Mouse (Mus musculus): ENCODE measurements around the gene Mmaa. TPM values are rescaled to one million over a fixed set of nuclear protein-coding genes. Genes with fewer than 3 reads are reported as not detected.

The Mmaa gene
- polyA plus RNA-seq, 1 experiment from 2014 or later = 12.5 TPM

GRCm38 (mm10) chr8:79281376-79281890 is 13.3 kb downstream of the Mmaa start:
- Histone ChIP-seq H3K4me3 (ENCODE audit: low read depth, low read length) (no peak overlapping the region), H3K9ac (ENCODE audit: low read depth, low read length) (no peak overlapping the region), H3K27ac (ENCODE audit: low read depth, low read length) (no peak overlapping the region), H3K27me3 (ENCODE audit: control insufficient read depth, insufficient read depth, low read length) (no peaks in the 10 kb centered on the region), H3K36me3 (ENCODE audit: control insufficient read depth, insufficient read depth, low read length) (no peaks in the 10 kb centered on the region), H3K4me1 (replicated peaks; ENCODE audit: control insufficient read depth, insufficient read depth, low read length) (no peaks in the 10 kb centered on the region), H3K4me2 (replicated peaks; ENCODE audit: low read depth, low read length) (no peak overlapping the region), H3K9me3 (ENCODE audit: control insufficient read depth, low read length) (no peaks in the 10 kb centered on the region)
- no peak for DNase-seq (ENCODE audit: low spot score)
- WGBS = 92% methylated on average over 6 of the region's 6 CpGs
- ATAC-seq (ENCODE audit: low FRiP score) = no peak

DNA sequence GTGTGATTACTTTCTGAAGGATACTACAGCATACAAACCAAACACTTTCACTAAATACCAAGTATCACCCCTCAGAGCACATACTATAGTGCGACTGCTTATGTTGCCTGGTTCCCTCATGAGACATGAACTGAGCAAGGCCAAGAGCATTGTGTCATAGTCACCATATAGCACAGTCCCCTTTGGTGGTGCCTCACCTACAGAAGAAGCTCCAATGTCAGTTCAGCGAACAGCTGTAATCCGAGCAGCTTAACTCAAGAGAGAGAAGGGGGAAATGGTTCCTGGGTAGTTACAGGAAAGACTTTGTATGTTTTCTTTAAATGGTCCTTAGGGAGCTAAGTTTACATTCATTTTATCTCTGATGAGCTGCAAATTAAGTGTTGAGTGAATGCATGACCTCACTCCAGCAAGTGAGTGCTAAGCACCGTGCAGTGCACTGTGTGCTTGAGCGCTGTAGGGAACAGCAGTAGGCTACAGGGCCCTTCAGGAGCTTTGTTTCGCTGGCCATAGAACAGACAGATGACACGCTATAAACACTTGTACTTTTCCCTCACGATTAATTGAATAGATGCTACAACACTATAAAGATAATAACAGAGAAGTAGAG is 17.4 kb downstream of the Mmaa start:
- Histone ChIP-seq H3K27ac (ENCODE audit: low read depth, low read length) (no peak overlapping the region), H3K9ac (ENCODE audit: low read depth, low read length) (no peak overlapping the region), H3K36me3 (ENCODE audit: control insufficient read depth, insufficient read depth, low read length) (no peaks in the 10 kb centered on the region), H3K9me3 (ENCODE audit: control insufficient read depth, low read length) (no peaks in the 10 kb centered on the region), H3K27me3 (ENCODE audit: control insufficient read depth, insufficient read depth, low read length) (no peaks in the 10 kb centered on the region), H3K4me1 (replicated peaks; ENCODE audit: control insufficient read depth, insufficient read depth, low read length) (no peaks in the 10 kb centered on the region), H3K4me3 (ENCODE audit: low read depth, low read length) (no peak overlapping the region), H3K4me2 (replicated peaks; ENCODE audit: low read depth, low read length) (no peak overlapping the region)
- 81% methylated on average over 8 of the region's 8 CpGs for WGBS
- ATAC-seq (ENCODE audit: low FRiP score) (no peak), DNase-seq (ENCODE audit: low spot score) (no peak)

GRCm38 (mm10) chr8:79274940-79275339 is 19.8 kb downstream of the Mmaa start:
- no peak overlapping the region for H3K27ac ChIP-seq (ENCODE audit: low read depth, low read length)
- no peak overlapping the region for H3K4me3 ChIP-seq (ENCODE audit: low read depth, low read length)
- H3K9ac ChIP-seq (ENCODE audit: low read depth, low read length) = no peak overlapping the region
- H3K36me3 ChIP-seq (ENCODE audit: control insufficient read depth, insufficient read depth, low read length) = no peaks in the 10 kb centered on the region
- no peaks in the 10 kb centered on the region for H3K27me3 ChIP-seq (ENCODE audit: control insufficient read depth, insufficient read depth, low read length)
- no peaks in the 10 kb centered on the region for H3K9me3 ChIP-seq (ENCODE audit: control insufficient read depth, low read length)
- no peak overlapping the region for H3K4me2 ChIP-seq (replicated peaks; ENCODE audit: low read depth, low read length)
- no peaks in the 10 kb centered on the region for H3K4me1 ChIP-seq (replicated peaks; ENCODE audit: control insufficient read depth, insufficient read depth, low read length)
- DNase-seq (ENCODE audit: low spot score) (no peak), ATAC-seq (ENCODE audit: low FRiP score) (no peak)
- 97% methylated on average over 10 of the region's 10 CpGs for WGBS

DNA sequence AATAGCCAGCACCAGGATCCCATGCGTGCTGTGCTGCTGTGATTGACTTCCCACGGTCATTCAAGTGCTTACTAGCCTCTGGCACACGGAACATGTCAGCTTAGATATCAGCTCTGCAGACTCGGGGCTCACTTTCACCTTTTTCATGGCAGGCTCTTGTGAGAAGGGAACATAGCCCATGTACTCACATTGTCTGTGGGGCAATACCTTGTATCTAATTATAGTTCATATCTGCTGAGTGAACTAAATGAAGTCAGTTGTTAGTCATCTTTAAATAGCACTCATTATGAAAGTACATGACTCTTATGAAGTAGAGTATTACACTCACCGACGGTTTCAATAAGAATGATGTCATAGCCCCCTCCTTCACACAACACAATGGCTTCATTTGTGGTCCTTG is 21.0 kb downstream of the Mmaa start:
- Histone ChIP-seq H3K9me3 (ENCODE audit: control insufficient read depth, low read length) (no peaks in the 10 kb centered on the region), H3K36me3 (ENCODE audit: control insufficient read depth, insufficient read depth, low read length) (no peaks in the 10 kb centered on the region), H3K4me2 (replicated peaks; ENCODE audit: low read depth, low read length) (no peak overlapping the region), H3K4me1 (replicated peaks; ENCODE audit: control insufficient read depth, insufficient read depth, low read length) (no peaks in the 10 kb centered on the region), H3K27me3 (ENCODE audit: control insufficient read depth, insufficient read depth, low read length) (no peaks in the 10 kb centered on the region), H3K9ac (ENCODE audit: low read depth, low read length) (no peak overlapping the region), H3K4me3 (ENCODE audit: low read depth, low read length) (no peak overlapping the region), H3K27ac (ENCODE audit: low read depth, low read length) (no peak overlapping the region)
- 95% methylated on average over 6 of the region's 6 CpGs for WGBS
- ATAC-seq (ENCODE audit: low FRiP score) (no peak), DNase-seq (ENCODE audit: low spot score) (no peak)

DNA sequence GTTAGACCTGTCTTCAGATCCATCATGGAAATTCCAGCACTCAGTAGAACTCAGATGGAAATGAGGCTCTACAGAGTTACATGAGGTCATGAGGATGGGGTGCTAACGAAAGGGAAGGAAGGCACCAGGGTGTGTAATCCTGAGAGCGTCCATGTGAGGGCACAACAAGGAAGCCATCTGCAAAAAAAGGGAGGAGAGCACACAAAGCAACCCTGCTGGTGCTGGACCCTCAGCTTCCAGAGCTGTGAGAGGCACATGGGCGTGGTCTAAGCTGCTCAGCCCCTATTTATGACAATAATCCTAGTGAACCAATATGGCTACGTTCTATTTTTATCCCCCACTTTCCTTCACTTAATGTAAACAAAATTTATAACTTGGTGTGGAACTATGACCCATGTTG is 22.1 kb downstream of the Mmaa start:
- Histone ChIP-seq H3K27me3 (ENCODE audit: control insufficient read depth, insufficient read depth, low read length) (no peaks in the 10 kb centered on the region), H3K4me3 (ENCODE audit: low read depth, low read length) (no peak overlapping the region), H3K4me2 (replicated peaks; ENCODE audit: low read depth, low read length) (no peak overlapping the region), H3K4me1 (replicated peaks; ENCODE audit: control insufficient read depth, insufficient read depth, low read length) (no peaks in the 10 kb centered on the region), H3K36me3 (ENCODE audit: control insufficient read depth, insufficient read depth, low read length) (no peaks in the 10 kb centered on the region), H3K9me3 (ENCODE audit: control insufficient read depth, low read length) (no peaks in the 10 kb centered on the region), H3K9ac (ENCODE audit: low read depth, low read length) (no peak overlapping the region), H3K27ac (ENCODE audit: low read depth, low read length) (no peak overlapping the region)
- ATAC-seq (ENCODE audit: low FRiP score) (no peak), DNase-seq (ENCODE audit: low spot score) (no peak)
- WGBS = 78% methylated on average over 4 of the region's 4 CpGs

- ATAC-seq (ENCODE audit: low FRiP score) = no peak
- 89% methylated on average over 7 of the region's 7 CpGs for WGBS
- Histone ChIP-seq H3K4me2 (replicated peaks; ENCODE audit: low read depth, low read length) (no peak overlapping the region), H3K4me1 (replicated peaks; ENCODE audit: control insufficient read depth, insufficient read depth, low read length) (no peaks in the 10 kb centered on the region), H3K9ac (ENCODE audit: low read depth, low read length) (no peak overlapping the region), H3K4me3 (ENCODE audit: low read depth, low read length) (no peak overlapping the region), H3K27me3 (ENCODE audit: control insufficient read depth, insufficient read depth, low read length) (no peaks in the 10 kb centered on the region), H3K36me3 (ENCODE audit: control insufficient read depth, insufficient read depth, low read length) (no peaks in the 10 kb centered on the region), H3K9me3 (ENCODE audit: control insufficient read depth, low read length) (no peaks in the 10 kb centered on the region), H3K27ac (ENCODE audit: low read depth, low read length) (no peak overlapping the region)
- DNase-seq (ENCODE audit: low spot score) = no peak
Measured at GRCm38 (mm10) chr8:79268921-79269320, 25.8 kb downstream of the Mmaa start.

GRCm38 (mm10) chr8:79261920-79262319 is 32.8 kb downstream of the Mmaa start:
- WGBS = 95% methylated on average over 5 of the region's 5 CpGs

GRCm38 (mm10) chr8:79256076-79256705 is 38.5 kb downstream of the Mmaa start:
- Histone ChIP-seq H3K9ac (ENCODE audit: low read depth, low read length) (no peak overlapping the region), H3K36me3 (ENCODE audit: control insufficient read depth, insufficient read depth, low read length) (no peaks in the 10 kb centered on the region), H3K9me3 (ENCODE audit: control insufficient read depth, low read length) (no peaks in the 10 kb centered on the region), H3K4me2 (replicated peaks; ENCODE audit: low read depth, low read length) (no peak overlapping the region), H3K4me3 (ENCODE audit: low read depth, low read length) (no peak overlapping the region), H3K27ac (ENCODE audit: low read depth, low read length) (no peak overlapping the region), H3K4me1 (replicated peaks; ENCODE audit: control insufficient read depth, insufficient read depth, low read length) (no peaks in the 10 kb centered on the region), H3K27me3 (ENCODE audit: control insufficient read depth, insufficient read depth, low read length) (no peaks in the 10 kb centered on the region)
- DNase-seq (ENCODE audit: low spot score) = no peak
- ATAC-seq (ENCODE audit: low FRiP score) = no peak
- WGBS = 85% methylated on average over 8 of the region's 8 CpGs

More at GRCm38 (mm10) chr8:79261920-79262319, 32.8 kb downstream of the Mmaa start:
- Histone ChIP-seq H3K27me3 (ENCODE audit: control insufficient read depth, insufficient read depth, low read length) (no peaks in the 10 kb centered on the region), H3K9me3 (ENCODE audit: control insufficient read depth, low read length) (no peaks in the 10 kb centered on the region), H3K4me3 (ENCODE audit: low read depth, low read length) (no peak overlapping the region), H3K36me3 (ENCODE audit: control insufficient read depth, insufficient read depth, low read length) (no peaks in the 10 kb centered on the region), H3K27ac (ENCODE audit: low read depth, low read length) (no peak overlapping the region), H3K9ac (ENCODE audit: low read depth, low read length) (no peak overlapping the region), H3K4me1 (replicated peaks; ENCODE audit: control insufficient read depth, insufficient read depth, low read length) (no peaks in the 10 kb centered on the region), H3K4me2 (replicated peaks; ENCODE audit: low read depth, low read length) (no peak overlapping the region)
- no peak for ATAC-seq (ENCODE audit: low FRiP score)
- DNase-seq (ENCODE audit: low spot score) = no peak

DNA sequence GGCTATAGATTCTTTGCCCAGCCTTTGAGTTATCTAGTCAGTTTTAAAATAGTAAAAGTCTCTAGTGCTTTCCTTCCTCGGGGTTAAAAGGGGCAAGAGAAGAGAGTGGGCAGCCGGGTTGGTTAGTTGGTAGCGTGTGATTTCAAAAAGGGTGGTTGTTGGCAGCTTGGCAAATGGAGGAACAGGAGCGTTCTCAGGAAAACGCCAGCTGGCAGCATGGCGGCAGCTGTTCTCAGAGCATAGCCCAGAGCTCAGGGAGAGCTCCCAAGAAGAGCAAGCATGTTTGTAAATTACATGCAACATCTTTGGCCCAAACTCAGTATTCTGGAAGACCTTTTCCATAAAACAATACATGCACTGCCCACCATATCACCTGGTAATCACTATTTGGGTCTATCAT is 41.0 kb downstream of the Mmaa start:
- Histone ChIP-seq H3K4me1 (replicated peaks; ENCODE audit: control insufficient read depth, insufficient read depth, low read length) (no peaks in the 10 kb centered on the region), H3K27me3 (ENCODE audit: control insufficient read depth, insufficient read depth, low read length) (no peaks in the 10 kb centered on the region), H3K27ac (ENCODE audit: low read depth, low read length) (no peak overlapping the region), H3K4me3 (ENCODE audit: low read depth, low read length) (no peak overlapping the region), H3K9ac (ENCODE audit: low read depth, low read length) (no peak overlapping the region), H3K4me2 (replicated peaks; ENCODE audit: low read depth, low read length) (no peak overlapping the region), H3K36me3 (ENCODE audit: control insufficient read depth, insufficient read depth, low read length) (no peaks in the 10 kb centered on the region), H3K9me3 (ENCODE audit: control insufficient read depth, low read length) (no peaks in the 10 kb centered on the region)
- 90% methylated on average over 6 of the region's 6 CpGs for WGBS
- no peak for DNase-seq (ENCODE audit: low spot score)
- no peak for ATAC-seq (ENCODE audit: low FRiP score)
